Mouse (Mus musculus): ENCODE results near the gene Gm17657. TPM values are rescaled to one million over a fixed set of nuclear protein-coding genes. Genes with fewer than 3 reads are reported as not detected.

Gm17657 gene
- polyA plus RNA-seq, 1 experiment from 2014 or later: not detected

GRCm38 (mm10) chr17:29477357-29477756 lies 72.1 kb downstream of the Gm17657 start:
- Histone ChIP-seq H3K36me3 (ENCODE audit: control insufficient read depth, insufficient read depth, low read length) (no peaks in the 10 kb centered on the region), H3K4me3 (ENCODE audit: low read depth, low read length) (no peak overlapping the region), H3K4me2 (ENCODE audit: low read depth, low read length, severe bottlenecking) (no peak overlapping the region), H3K9me3 (ENCODE audit: control insufficient read depth, low read length) (no peaks in the 10 kb centered on the region), H3K27me3 (ENCODE audit: control insufficient read depth, insufficient read depth, low read length) (no peaks in the 10 kb centered on the region), H3K9ac (ENCODE audit: low read length) (no peak overlapping the region), H3K27ac (ENCODE audit: low read depth, low read length) (no peak overlapping the region), H3K4me1 (replicated peaks; ENCODE audit: control insufficient read depth, insufficient read depth, low read length) (no peaks in the 10 kb centered on the region)
- 89% methylated on average over 10 of the region's 10 CpGs for WGBS
- ATAC-seq (replicated peaks; ENCODE audit: low FRiP score): no peak
- no peak for DNase-seq (ENCODE audit: low spot score)

- Histone ChIP-seq H3K9me3 (ENCODE audit: control insufficient read depth, low read length) (no peaks in the 10 kb centered on the region), H3K36me3 (ENCODE audit: control insufficient read depth, insufficient read depth, low read length) (no peaks in the 10 kb centered on the region), H3K4me1 (replicated peaks; ENCODE audit: control insufficient read depth, insufficient read depth, low read length) (no peaks in the 10 kb centered on the region), H3K4me3 (ENCODE audit: low read depth, low read length) (no peak overlapping the region), H3K4me2 (ENCODE audit: low read depth, low read length, severe bottlenecking) (no peak overlapping the region), H3K27ac (ENCODE audit: low read depth, low read length) (no peak overlapping the region), H3K9ac (ENCODE audit: low read length) (no peak overlapping the region), H3K27me3 (ENCODE audit: control insufficient read depth, insufficient read depth, low read length) (no peaks in the 10 kb centered on the region)
- ATAC-seq (replicated peaks; ENCODE audit: low FRiP score) (no peak), DNase-seq (ENCODE audit: low spot score) (no peak)
- WGBS: 78% methylated on average over 4 of the region's 4 CpGs
Measured at GRCm38 (mm10) chr17:29476461-29476860, 73.0 kb downstream of the Gm17657 start.

DNA sequence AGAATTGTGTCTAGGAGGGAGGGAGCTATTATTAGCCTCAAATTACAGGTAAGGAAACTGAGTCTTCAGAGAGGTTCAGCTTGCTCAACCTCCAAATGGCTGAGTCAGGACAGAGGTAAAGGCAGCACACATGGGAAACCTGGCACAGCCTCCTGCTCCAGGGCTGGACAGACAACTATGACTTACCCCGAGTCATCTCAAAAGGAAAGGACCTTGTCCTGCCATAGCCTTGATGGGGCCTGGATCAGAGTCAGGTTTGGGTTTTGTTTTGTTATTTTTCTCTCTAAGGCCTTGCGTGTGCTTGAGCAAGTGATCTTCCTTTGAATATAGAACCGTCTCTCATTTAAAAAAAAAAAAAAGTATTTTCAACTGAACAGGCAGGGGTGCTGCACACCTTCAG lies 74.3 kb downstream of the Gm17657 start:
- DNase-seq (ENCODE audit: low spot score) (no peak), ATAC-seq (replicated peaks; ENCODE audit: low FRiP score) (no peak)
- no peak overlapping the region for H3K27ac ChIP-seq (ENCODE audit: low read depth, low read length)
- WGBS: 92% methylated on average over 3 of the region's 3 CpGs
- no peak overlapping the region for H3K4me2 ChIP-seq (ENCODE audit: low read depth, low read length, severe bottlenecking)
- H3K4me1 ChIP-seq (replicated peaks; ENCODE audit: control insufficient read depth, insufficient read depth, low read length): no peaks in the 10 kb centered on the region
- no peaks in the 10 kb centered on the region for H3K36me3 ChIP-seq (ENCODE audit: control insufficient read depth, insufficient read depth, low read length)
- no peaks in the 10 kb centered on the region for H3K27me3 ChIP-seq (ENCODE audit: control insufficient read depth, insufficient read depth, low read length)
- no peak overlapping the region for H3K9ac ChIP-seq (ENCODE audit: low read length)
- no peak overlapping the region for H3K4me3 ChIP-seq (ENCODE audit: low read depth, low read length)
- H3K9me3 ChIP-seq (ENCODE audit: control insufficient read depth, low read length): no peaks in the 10 kb centered on the region

DNA sequence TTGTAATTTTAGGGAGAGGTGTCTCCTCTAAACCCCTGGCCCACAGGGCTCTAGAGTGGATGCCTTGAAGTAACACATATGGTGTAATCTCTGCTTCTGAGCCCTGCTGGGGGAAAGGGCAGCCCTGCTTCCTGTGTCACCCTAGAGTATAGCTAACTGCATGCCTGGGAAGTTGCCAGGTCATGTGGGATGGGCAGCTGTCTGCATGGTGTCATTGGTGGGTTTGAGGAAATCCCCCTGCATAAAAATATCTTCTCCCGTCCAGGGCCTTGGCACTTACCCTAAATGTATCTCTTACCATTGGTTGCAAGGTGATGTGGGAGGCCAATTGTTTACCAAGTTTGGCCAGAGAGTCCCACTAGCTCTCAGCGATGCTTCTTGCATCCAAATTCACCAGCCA lies 75.4 kb downstream of the Gm17657 start:
- Histone ChIP-seq H3K27ac (ENCODE audit: low read depth, low read length) (no peak overlapping the region), H3K4me2 (ENCODE audit: low read depth, low read length, severe bottlenecking) (no peak overlapping the region), H3K4me1 (replicated peaks; ENCODE audit: control insufficient read depth, insufficient read depth, low read length) (no peaks in the 10 kb centered on the region), H3K4me3 (ENCODE audit: low read depth, low read length) (no peak overlapping the region), H3K9me3 (ENCODE audit: control insufficient read depth, low read length) (no peaks in the 10 kb centered on the region), H3K9ac (ENCODE audit: low read length) (no peak overlapping the region), H3K27me3 (ENCODE audit: control insufficient read depth, insufficient read depth, low read length) (no peaks in the 10 kb centered on the region), H3K36me3 (ENCODE audit: control insufficient read depth, insufficient read depth, low read length) (no peaks in the 10 kb centered on the region)
- WGBS: 86% methylated on average over 2 of the region's 2 CpGs
- no peak for DNase-seq (ENCODE audit: low spot score)
- no peak for ATAC-seq (replicated peaks; ENCODE audit: low FRiP score)

DNA sequence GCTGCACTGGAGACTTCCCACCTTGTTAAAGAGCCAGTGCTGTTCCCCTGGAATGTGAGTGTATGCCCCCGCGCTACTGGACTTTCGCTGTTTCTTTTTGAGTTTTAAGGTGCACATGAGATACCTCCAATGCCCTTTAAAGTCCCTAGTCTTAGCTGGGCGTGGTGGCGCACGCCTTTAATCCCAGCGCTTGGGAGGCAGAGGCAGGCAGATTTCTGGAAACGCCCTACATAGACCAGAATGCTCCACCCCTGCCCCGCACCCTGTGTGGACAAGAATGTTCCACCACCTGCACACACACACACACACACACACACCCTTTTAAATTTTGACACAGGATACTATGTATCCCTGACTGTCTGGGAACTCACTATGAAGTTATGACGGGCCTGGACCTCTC lies 76.0 kb downstream of the Gm17657 start:
- WGBS: 97% methylated on average over 10 of the region's 10 CpGs
- DNase-seq (ENCODE audit: low spot score) (no peak), ATAC-seq (replicated peaks; ENCODE audit: low FRiP score) (no peak)
- H3K4me2 ChIP-seq (ENCODE audit: low read depth, low read length, severe bottlenecking): no peak overlapping the region
- no peaks in the 10 kb centered on the region for H3K36me3 ChIP-seq (ENCODE audit: control insufficient read depth, insufficient read depth, low read length)
- no peaks in the 10 kb centered on the region for H3K9me3 ChIP-seq (ENCODE audit: control insufficient read depth, low read length)
- H3K27me3 ChIP-seq (ENCODE audit: control insufficient read depth, insufficient read depth, low read length): no peaks in the 10 kb centered on the region
- H3K4me1 ChIP-seq (replicated peaks; ENCODE audit: control insufficient read depth, insufficient read depth, low read length): 0 out of 2 replicates have a peak, but pooled peaks cover 1% of the 10 kb centered on the region
- H3K27ac ChIP-seq (ENCODE audit: low read depth, low read length): no peak overlapping the region
- no peak overlapping the region for H3K9ac ChIP-seq (ENCODE audit: low read length)
- no peak overlapping the region for H3K4me3 ChIP-seq (ENCODE audit: low read depth, low read length)

Small RNA genes lying within 50 kb of the gene (microRNA-seq; reads per million reads assigned to microRNA genes)
- not detected for gene Mir7667 (ENCODE audit: insufficient number of aligned reads)

Other genes with a start within 250 kb of the Gm17657 start
- gene Pi16, start 232.0 kb downstream of the Gm17657 start, polyA plus RNA-seq (2014; fragmentation: Nextera tagmentation; extraction: Ambion mirVana): 0.59 and 0.72 TPM in 2 replicates
- 332 and 420 TPM in 2 replicates for gene Mtch1, start 201.7 kb downstream of the Gm17657 start, polyA plus RNA-seq (2014; fragmentation: Nextera tagmentation; extraction: Ambion mirVana)
- gene Fgd2, start 188.7 kb downstream of the Gm17657 start, polyA plus RNA-seq (2014; fragmentation: Nextera tagmentation; extraction: Ambion mirVana): 2.4 TPM in 2 replicates
- 21.1 and 22.5 TPM in 2 replicates for gene Pim1, start 58.9 kb downstream of the Gm17657 start, polyA plus RNA-seq (2014; fragmentation: Nextera tagmentation; extraction: Ambion mirVana)
- 20.9 and 21.9 TPM in 2 replicates for gene Tbc1d22b, start 147 bp upstream of the Gm17657 start, polyA plus RNA-seq (2014; fragmentation: Nextera tagmentation; extraction: Ambion mirVana)
- gene Tmem217, start 2.7 kb upstream of the Gm17657 start, polyA plus RNA-seq (2014; fragmentation: Nextera tagmentation; extraction: Ambion mirVana): 0.55 and 0.71 TPM in 2 replicates
- gene Rnf8, start 65.2 kb upstream of the Gm17657 start, polyA plus RNA-seq (2014; fragmentation: Nextera tagmentation; extraction: Ambion mirVana): 112 and 124 TPM in 2 replicates
- gene Gm28043, start 65.2 kb upstream of the Gm17657 start, polyA plus RNA-seq (2014; fragmentation: Nextera tagmentation; extraction: Ambion mirVana): 3.5 and 5.0 TPM in 2 replicates
- gene Cmtr1, start 111.0 kb upstream of the Gm17657 start, polyA plus RNA-seq (2014; fragmentation: Nextera tagmentation; extraction: Ambion mirVana): 144 and 150 TPM in 2 replicates
- gene Ccdc167, start 167.4 kb upstream of the Gm17657 start, polyA plus RNA-seq (2014; fragmentation: Nextera tagmentation; extraction: Ambion mirVana): 13.7 and 17.0 TPM in 2 replicates

Measured in forebrain, embryonic 11.5 days (tissue).